Comparison of ENCODE assay signal across 19 mouse cellular contexts in genomic region chr15:77844955-77845635, GRCm38 (mm10). TPM values are rescaled to one million over a fixed set of nuclear protein-coding genes. Genes with fewer than 3 reads are reported as not detected.
DNase-seq lines count a peak whose midpoint lies in the region; ATAC-seq lines count a peak whose summit lies in the region.
"Had no signal": no experiment of that assay in that cellular context is flagged by ENCODE, and none has a peak within 500 bp of the region (broad histone marks: within the 10 kb centered on the region; RNA-seq: fewer than 3 reads in every experiment).

No protein-coding gene starts in this region.

- ATAC-seq in kidney, embryonic 15.5 days (replicated peaks; ENCODE audit: low FRiP score): no peak
- ATAC-seq: forebrain, embryonic 16.5 days had no signal

- peak; percentile 83 for DNase-seq in kidney, adult 9 months
- DNase-seq in urinary bladder, postnatal 14 days (ENCODE audit: low spot score): peak; percentile 44
- no peak for DNase-seq in urinary bladder, postnatal 25 days (ENCODE audit: low spot score)
- DNase-seq in R1 (ENCODE audit: low read depth, low spot score): peak; percentile 80
- DNase-seq in splenic B cell, adult 2 months (ENCODE audit: low read depth, low spot score): peak; percentile 44
- no peak for DNase-seq in gastrocnemius, postnatal 10 days
- no peak for DNase-seq in heart, adult 8-10 months (ENCODE audit: low spot score)
- DNase-seq: adrenal gland, postnatal 10 days; lung, postnatal 36 days; retina, postnatal 1 day; thymus, postnatal 14 days had no signal

- no peaks in the 10 kb centered on the region for H3K36me3 ChIP-seq in kidney, embryonic 15.5 days
- H3K36me3 ChIP-seq in splenic B cell, adult 2 months (ENCODE audit: control insufficient read depth, insufficient read depth, low read length, poor library complexity, severe bottlenecking): no peaks in the 10 kb centered on the region
- H3K36me3 ChIP-seq: embryonic facial prominence, embryonic 10.5 days; limb, embryonic 10.5 days; midbrain, embryonic 10.5 days; stomach, embryonic 15.5 days had no signal

- no peak overlapping the region for H3K4me2 ChIP-seq in kidney, embryonic 15.5 days
- H3K4me2 ChIP-seq: stomach, embryonic 15.5 days had no signal

- H3K27ac ChIP-seq in kidney, embryonic 15.5 days: no peak overlapping the region
- H3K27ac ChIP-seq: embryonic facial prominence, embryonic 10.5 days; limb, embryonic 10.5 days; liver, embryonic 14.5 days; midbrain, embryonic 10.5 days; stomach, embryonic 15.5 days had no signal

- H3K27me3 ChIP-seq in kidney, embryonic 15.5 days: no peaks in the 10 kb centered on the region
- no peaks in the 10 kb centered on the region for H3K27me3 ChIP-seq in splenic B cell, adult 2 months (ENCODE audit: control insufficient read depth, insufficient read depth, low read length, poor library complexity, severe bottlenecking)
- H3K27me3 ChIP-seq: stomach, embryonic 15.5 days had no signal

- peaks cover 24% of the 10 kb centered on the region for H3K4me1 ChIP-seq in kidney, embryonic 15.5 days

- no peak overlapping the region for H3K4me3 ChIP-seq in kidney, embryonic 15.5 days (replicated peaks)
- H3K4me3 ChIP-seq: embryonic facial prominence, embryonic 10.5 days; erythroblast, embryonic 14.5 days; limb, embryonic 10.5 days; midbrain, embryonic 10.5 days; stomach, embryonic 15.5 days had no signal

- 89% methylated on average over 16 of the region's 16 CpGs for WGBS in kidney, embryonic 15.5 days

- no peaks in the 10 kb centered on the region for H3K9me3 ChIP-seq in kidney, embryonic 15.5 days (replicated peaks)
- H3K9me3 ChIP-seq: embryonic facial prominence, embryonic 10.5 days; limb, embryonic 10.5 days; midbrain, embryonic 10.5 days; stomach, embryonic 15.5 days had no signal

- no peak overlapping the region for H3K9ac ChIP-seq in kidney, embryonic 15.5 days
- H3K9ac ChIP-seq: liver, embryonic 14.5 days; stomach, embryonic 15.5 days had no signal

RNA-seq across cellular contexts. Expression of gene Myh9, which starts 3.1 kb away (rescaled TPM):
- 56.2 and 60.2 TPM in 2 replicates for polyA plus RNA-seq in kidney, embryonic 15.5 days (2015; fragmentation: Nextera tagmentation; extraction: Ambion mirVana)
- 100 to 1,000 TPM; 117 to 155 TPM for total RNA-seq in gastrocnemius, postnatal 10 days (2021)
- 100 to 1,000 TPM in 1 of 4 experiments, 10 to 100 TPM in 3; 72.5 to 127 (median 97.2) TPM for total RNA-seq in heart, adult 8-10 months (2022)

Comparison
In these comparisons a context has a peak if more than half of its experiments do, and no peak if none do; other contexts are left out.
1. DNase-seq: peak in kidney, adult 9 months (single experiment), urinary bladder, postnatal 14 days (single experiment), R1 (single experiment) and splenic B cell, adult 2 months (single experiment); none in urinary bladder, postnatal 25 days (single experiment), gastrocnemius, postnatal 10 days (single experiment) and heart, adult 8-10 months (single experiment).